8 mouse cellular contexts compared by ENCODE assay signal in the genomic region with DNA sequence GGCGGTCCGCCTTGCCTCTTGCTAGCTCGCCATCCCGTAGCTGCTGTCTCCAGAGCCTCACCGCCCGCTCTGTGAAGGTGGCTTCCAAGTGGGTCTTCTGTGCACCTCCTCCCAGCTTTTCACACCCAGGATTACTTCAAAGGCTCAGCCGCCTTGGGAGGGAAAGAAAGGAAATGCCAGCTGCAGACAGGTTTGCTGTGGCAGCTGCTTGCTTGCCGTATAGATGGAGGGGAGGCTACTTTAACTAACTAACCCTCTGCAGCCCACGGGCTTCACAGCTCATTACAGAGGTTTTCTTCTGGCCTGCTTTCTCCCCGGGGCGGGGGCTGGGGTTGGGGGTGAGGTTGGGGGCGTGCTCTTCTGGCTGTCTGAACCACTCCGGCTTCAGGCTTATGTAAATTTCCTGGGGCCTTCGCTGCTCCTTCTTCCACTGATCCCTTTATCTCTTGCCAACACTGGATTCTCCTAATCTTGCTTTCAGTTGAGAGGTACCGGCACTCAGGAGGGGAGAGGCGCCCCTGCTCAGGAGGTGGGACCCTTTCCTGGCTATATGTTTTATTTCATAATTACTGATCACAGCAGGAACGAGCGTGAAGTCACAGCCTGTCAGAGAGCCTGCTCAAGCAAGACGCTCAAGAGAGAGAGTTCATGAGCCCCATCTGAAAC.
A peak's percentile ranks its signal among the peaks of the same experiment; 100 is the strongest.
DNase-seq lines count a peak whose midpoint lies in the region; ATAC-seq lines count a peak whose summit lies in the region.

No protein-coding gene starts in this region.

- peak overlapping the region; percentile 34 for H3K4me3 ChIP-seq in embryonic facial prominence, embryonic 13.5 days
- H3K4me3 ChIP-seq in hindbrain, embryonic 15.5 days: peak overlapping the region; percentile 12
- peak overlapping the region; percentile 45 for H3K4me3 ChIP-seq in liver, embryonic 12.5 days
- H3K4me3 ChIP-seq in neural tube, embryonic 12.5 days: peak overlapping the region; percentile 22; the same call in 1 of the 2 replicates

- H3K4me1 ChIP-seq in embryonic facial prominence, embryonic 13.5 days: peaks cover 15% of the 10 kb centered on the region
- peaks cover 19% of the 10 kb centered on the region for H3K4me1 ChIP-seq in hindbrain, embryonic 15.5 days (replicated peaks)
- H3K4me1 ChIP-seq in liver, embryonic 12.5 days: peaks cover 18% of the 10 kb centered on the region
- H3K4me1 ChIP-seq in neural tube, embryonic 12.5 days: peaks cover 22% of the 10 kb centered on the region

- H3K9me3 ChIP-seq in embryonic facial prominence, embryonic 13.5 days: no peaks in the 10 kb centered on the region; the same call in 1 of the 2 replicates
- H3K9me3 ChIP-seq in hindbrain, embryonic 15.5 days: no peaks in the 10 kb centered on the region
- no peaks in the 10 kb centered on the region for H3K9me3 ChIP-seq in liver, embryonic 12.5 days (replicated peaks)
- no peaks in the 10 kb centered on the region for H3K9me3 ChIP-seq in neural tube, embryonic 12.5 days

- ATAC-seq in embryonic facial prominence, embryonic 13.5 days (ENCODE audit: insufficient number of reproducible peaks, insufficient read depth, low FRiP score, low TSS enrichment, low read depth): peak; percentile 27
- ATAC-seq in hindbrain, embryonic 15.5 days (ENCODE audit: low FRiP score, low read depth): peak; percentile 78
- ATAC-seq in liver, embryonic 12.5 days: peak; percentile 86
- peak; percentile 77 for ATAC-seq in neural tube, embryonic 12.5 days (ENCODE audit: low FRiP score, low read depth)

- peak overlapping the region; percentile 60 for H3K4me2 ChIP-seq in embryonic facial prominence, embryonic 13.5 days
- peak overlapping the region; percentile 44 for H3K4me2 ChIP-seq in hindbrain, embryonic 15.5 days
- H3K4me2 ChIP-seq in liver, embryonic 12.5 days: peak overlapping the region; percentile 73
- H3K4me2 ChIP-seq in neural tube, embryonic 12.5 days (replicated peaks): peak overlapping the region; percentile 62

- whole genome bisulfite sequencing in embryonic facial prominence, embryonic 13.5 days: 3% methylated on average over 19 of the region's 19 CpGs
- 3% methylated on average over 19 of the region's 19 CpGs for WGBS in hindbrain, embryonic 15.5 days
- WGBS in liver, embryonic 12.5 days (ENCODE audit: insufficient replicate concordance): 12% methylated on average over 19 of the region's 19 CpGs
- WGBS in neural tube, embryonic 12.5 days: 5% methylated on average over 19 of the region's 19 CpGs

- peak; percentile 17 for DNase-seq in ovary, postnatal 10 days (ENCODE audit: low spot score)
- no peak for DNase-seq in ovary, adult 18-20 months (ENCODE audit: low spot score)
- DNase-seq in thymus, postnatal 4 days: peak; percentile 64
- DNase-seq in layer of hippocampus, adult 9-10 months (ENCODE audit: low spot score): no peak

- no peaks in the 10 kb centered on the region for H3K36me3 ChIP-seq in embryonic facial prominence, embryonic 13.5 days
- H3K36me3 ChIP-seq in hindbrain, embryonic 15.5 days: no peaks in the 10 kb centered on the region
- H3K36me3 ChIP-seq in liver, embryonic 12.5 days: no peaks in the 10 kb centered on the region
- no peaks in the 10 kb centered on the region for H3K36me3 ChIP-seq in neural tube, embryonic 12.5 days

- H3K27me3 ChIP-seq in embryonic facial prominence, embryonic 13.5 days: no peaks in the 10 kb centered on the region
- H3K27me3 ChIP-seq in hindbrain, embryonic 15.5 days: no peaks in the 10 kb centered on the region
- H3K27me3 ChIP-seq in liver, embryonic 12.5 days (replicated peaks): no peaks in the 10 kb centered on the region; the same call in 1 of the 2 replicates
- no peaks in the 10 kb centered on the region for H3K27me3 ChIP-seq in neural tube, embryonic 12.5 days (replicated peaks)

- H3K9ac ChIP-seq in embryonic facial prominence, embryonic 13.5 days: peak overlapping the region; percentile 60
- peak overlapping the region; percentile 18; the same call in 1 of the 2 replicates for H3K9ac ChIP-seq in hindbrain, embryonic 15.5 days
- peak overlapping the region; percentile 59; the same call in 1 of the 2 replicates for H3K9ac ChIP-seq in liver, embryonic 12.5 days
- H3K9ac ChIP-seq in neural tube, embryonic 12.5 days: peak overlapping the region; percentile 55

- peak overlapping the region; percentile 64; the same call in 1 of the 2 replicates for H3K27ac ChIP-seq in embryonic facial prominence, embryonic 13.5 days
- peak overlapping the region; percentile 56 for H3K27ac ChIP-seq in hindbrain, embryonic 15.5 days (replicated peaks)
- H3K27ac ChIP-seq in liver, embryonic 12.5 days: 0 out of 2 replicates have a peak overlapping the region, but pooled peaks have one; percentile 10
- no peak overlapping the region for H3K27ac ChIP-seq in neural tube, embryonic 12.5 days

Comparison
In these comparisons a context has a peak if more than half of its experiments do, and no peak if none do; other contexts are left out.
1. DNase-seq: peak in ovary, postnatal 10 days (single experiment) and thymus, postnatal 4 days (single experiment); none in ovary, adult 18-20 months (single experiment) and layer of hippocampus, adult 9-10 months (single experiment).
2. ATAC-seq: peak in every context shown above with its lines; median percentile 86 in liver, embryonic 12.5 days; 78 in hindbrain, embryonic 15.5 days; 77 in neural tube, embryonic 12.5 days; 27 in embryonic facial prominence, embryonic 13.5 days.
3. Peak in every context shown above with its lines, with median percentiles within 50 percentile points of each other: H3K4me2 ChIP-seq, H3K4me3 ChIP-seq and H3K9ac ChIP-seq.